Mouse (Mus musculus) 416B (cell line): Measurements from ENCODE around the gene Psmd13.
A peak's percentile ranks its signal among the peaks of the same experiment; 100 is the strongest.
"Not testable (repeated sequence)": the region's sequence is repeated elsewhere in the genome, so short reads cannot be mapped to it uniquely, and the experiment has no call there.

Experiments
- DNase-seq: peaks from one replicate; pipeline ENCODE4 v3.0.0; 2011; ENCODE audit warnings: low read depth

The Psmd13 gene

DNA sequence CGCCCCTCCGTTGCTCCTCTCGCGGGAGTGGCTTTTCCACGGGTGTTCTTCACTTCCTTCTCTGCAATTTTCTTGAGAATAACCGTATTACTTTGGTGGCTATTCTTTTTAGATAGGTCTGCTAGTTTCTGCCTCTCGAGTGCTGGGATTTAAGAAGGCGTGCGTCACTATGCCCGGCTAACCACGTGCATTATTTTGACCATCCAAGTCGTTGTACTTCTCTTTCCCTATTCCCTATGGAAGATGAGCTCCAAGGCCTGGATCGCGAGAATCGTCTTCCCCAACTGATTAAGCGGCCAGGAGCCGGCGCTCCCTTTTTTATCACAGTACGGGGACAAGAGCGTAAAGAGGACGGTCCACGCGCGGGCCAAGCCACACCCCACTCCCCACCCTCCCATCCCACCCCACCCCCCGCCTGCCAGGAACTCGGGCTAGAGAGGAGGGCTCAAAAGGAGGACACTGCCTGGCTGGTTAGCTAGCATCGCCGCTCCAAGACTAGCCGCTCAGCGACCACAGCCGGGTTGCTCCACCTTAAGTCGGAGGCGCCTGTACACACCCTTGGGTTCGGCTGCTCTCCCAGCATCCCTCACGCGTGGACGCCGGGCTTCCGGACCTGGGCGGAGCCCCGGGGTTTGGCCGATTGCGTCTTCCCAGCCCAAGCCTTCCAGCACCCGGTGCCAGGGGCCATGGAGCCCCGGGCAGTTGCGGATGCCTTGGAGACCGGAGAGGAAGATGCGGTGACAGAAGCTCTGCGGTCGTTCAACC is 24.8 kb upstream of the Psmd13 start, which contains the start of gene Ric8a:
Ric8a (plus strand) TSS at position 173 of the 765 bp plus-strand sequence.
- peak; percentile 90 for DNase-seq

DNA sequence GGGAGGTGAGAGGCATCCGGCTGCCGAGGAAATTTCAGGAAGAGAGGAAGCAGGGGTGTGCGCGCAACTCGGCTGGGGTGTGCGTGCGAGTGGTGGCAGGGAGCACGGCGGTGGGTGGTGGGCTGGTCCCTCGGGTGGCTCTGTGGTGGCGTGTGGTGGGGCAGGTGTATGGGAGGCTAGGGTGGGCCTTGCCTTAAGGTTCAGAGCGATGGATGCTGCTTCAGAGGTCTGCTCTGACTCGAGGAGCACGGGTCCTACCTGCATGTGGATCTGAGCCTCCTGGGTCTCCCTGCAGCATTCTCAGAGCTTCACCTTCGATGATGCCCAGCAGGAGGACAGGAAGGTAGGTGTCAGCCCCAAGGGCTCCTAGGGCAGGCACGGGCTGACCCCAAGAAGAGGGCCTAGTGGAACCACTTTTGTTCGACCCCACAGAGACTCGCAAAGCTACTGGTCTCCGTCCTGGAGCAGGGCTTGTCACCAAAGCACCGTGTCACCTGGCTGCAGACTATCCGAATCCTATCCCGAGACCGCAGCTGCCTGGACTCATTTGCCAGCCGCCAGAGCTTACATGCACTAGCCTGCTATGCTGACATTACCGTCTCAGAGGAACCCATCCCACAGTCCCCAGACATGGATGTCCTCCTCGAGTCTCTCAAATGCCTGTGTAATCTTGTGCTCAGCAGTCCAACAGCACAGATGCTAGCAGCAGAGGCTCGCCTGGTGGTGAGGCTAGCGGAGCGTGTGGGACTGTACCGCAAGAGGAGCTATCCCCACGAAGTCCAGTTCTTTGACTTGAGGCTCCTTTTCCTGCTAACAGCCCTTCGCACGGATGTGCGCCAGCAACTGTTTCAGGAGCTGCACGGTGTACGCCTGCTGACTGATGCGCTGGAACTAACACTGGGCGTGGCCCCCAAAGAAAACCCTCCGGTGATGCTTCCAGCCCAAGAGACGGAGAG is 23.9 kb upstream of the Psmd13 start, which contains the start of gene Bet1l:
Bet1l (minus strand) TSS at position 28 of the 956 bp plus-strand sequence.
- DNase-seq: peak; percentile 39

DNA sequence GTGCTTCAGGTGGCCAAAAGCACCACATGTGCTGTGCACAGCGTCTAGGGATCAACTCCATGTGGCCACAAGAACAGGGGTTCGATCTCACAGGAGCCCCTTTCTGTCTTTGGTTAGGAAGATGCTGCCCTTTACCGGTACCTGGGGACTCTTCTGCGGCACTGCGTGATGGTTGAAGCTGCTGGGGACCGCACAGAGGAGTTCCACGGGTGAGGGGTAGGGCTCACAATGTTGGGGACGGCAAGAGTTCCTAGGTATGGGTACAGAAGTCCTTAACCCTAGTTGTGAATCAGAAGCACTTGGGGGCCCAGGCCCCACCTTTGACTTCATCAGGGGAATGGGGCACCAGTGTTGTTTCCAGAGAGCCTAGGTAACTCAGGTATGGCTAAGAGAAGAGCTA is 23.0 kb upstream of the Psmd13 start:
- no peak for DNase-seq

DNA sequence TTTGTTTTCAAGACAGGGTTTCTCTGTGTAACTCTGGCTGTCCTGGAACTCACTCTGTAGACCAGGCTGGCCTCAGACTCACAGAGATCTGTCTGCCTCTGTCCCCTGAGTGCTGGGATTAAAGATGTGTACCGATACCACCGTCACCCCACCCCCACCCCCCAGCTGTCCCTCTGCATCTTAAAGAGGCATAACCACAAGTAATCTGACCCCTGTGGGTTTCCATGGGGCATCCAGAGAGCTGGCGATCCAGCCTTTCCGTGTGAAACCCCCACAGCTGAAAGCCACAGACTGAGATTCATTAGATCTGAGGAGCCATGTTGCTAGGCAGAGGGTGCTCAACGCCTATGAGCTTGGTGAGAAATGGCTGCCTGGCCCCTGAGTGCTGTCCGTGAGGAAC is 21.8 kb upstream of the Psmd13 start:
- DNase-seq: peak; percentile 78

DNA sequence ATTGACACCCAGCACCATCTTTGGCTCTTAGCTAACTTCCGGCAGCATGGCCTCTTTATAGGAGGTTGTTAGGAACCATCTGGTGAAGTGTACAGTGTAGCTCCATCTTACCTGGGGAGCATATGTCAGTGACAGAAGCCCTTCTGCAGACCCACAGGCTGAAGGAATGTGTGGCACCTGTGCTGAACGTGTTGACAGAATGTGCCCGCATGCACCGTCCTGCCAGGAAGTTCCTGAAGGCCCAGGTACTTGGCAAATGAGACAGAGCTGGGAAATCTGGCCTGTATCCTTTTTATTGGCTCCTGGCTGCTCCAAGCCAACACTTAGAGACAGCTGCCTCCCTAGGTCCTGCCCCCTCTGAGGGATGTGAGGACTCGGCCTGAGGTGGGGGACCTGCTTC is 21.0 kb upstream of the Psmd13 start:
- no peak for DNase-seq

DNA sequence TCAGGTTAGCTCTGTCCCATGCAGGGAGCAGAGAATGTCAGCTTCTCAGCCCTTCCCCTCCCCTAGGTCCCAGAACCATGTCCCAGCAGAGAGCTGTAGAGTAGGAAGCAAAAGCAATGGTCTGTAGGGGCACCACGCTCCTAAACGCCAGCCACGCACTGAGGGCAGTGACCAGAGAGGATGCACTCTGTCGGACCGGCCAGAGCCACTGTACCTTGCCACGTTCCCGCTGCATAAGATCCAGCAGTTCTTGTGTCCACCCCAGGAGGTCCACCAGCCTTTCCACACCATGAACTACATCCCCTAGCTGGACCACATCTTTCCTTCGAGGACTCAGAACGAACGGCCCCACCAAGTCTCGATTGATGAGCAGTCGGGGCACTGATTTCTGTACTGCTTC is 17.0 kb upstream of the Psmd13 start:
- DNase-seq: no peak

DNA sequence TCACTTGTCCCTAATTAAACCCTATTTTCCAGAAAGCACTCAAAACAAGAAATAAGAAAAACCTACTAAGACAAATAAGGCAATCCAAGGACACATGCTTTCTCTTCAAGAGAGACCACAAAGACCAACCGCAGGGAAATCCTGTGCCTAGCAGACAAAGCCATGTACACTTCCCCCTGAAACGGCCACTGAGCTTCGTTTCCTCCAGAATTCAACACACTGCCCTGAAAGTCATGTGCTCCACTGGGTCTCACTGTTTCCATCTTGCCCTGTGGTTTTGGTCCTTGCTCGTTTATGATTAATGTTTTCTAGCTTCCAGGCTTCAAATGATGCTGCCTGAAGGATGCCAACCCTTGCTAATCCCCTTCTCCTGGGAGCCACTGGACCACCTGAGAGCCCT is 7.5 kb upstream of the Psmd13 start:
- peak; percentile 98 for DNase-seq

DNA sequence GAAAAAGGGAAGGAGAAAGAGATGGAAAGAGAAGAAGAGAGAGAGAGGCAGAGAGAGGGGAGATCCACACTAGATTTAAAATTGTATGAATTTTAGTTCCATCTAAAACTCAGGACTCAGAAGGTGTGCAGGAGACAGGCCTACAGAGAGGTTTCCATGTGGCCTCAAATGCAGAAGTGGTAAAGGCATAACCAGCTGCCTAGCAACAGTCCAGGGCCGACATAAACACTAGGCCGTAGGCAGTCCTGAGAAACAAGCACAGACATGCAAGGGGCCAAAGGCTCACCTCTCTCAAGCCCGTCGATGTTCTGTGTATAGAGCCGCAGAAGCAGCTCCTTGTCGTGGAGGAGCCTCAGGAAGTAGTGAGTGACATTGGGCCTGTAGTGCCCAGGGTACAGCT is 4.4 kb upstream of the Psmd13 start:
- DNase-seq: peak; percentile 60

DNA sequence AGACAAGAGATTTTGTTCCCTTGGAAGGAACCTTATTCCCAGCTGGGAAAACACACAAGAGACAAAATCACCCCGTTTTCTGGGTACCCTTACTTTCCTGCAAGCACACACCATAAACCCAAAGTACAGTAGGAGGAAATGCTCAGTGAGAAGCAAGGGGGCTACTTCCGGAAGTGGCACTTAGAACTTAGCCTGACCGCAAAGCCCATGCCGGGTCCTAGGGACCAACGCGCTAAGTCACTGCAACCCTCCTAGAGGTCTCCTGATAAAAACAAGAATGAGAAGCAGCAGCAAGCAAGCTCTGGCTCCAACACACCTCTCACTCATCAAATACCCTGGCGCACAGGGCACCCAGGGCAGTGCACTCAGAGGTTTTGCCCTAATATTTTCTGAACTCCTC is 2.4 kb upstream of the Psmd13 start:
- peak; percentile 91 for DNase-seq

DNA sequence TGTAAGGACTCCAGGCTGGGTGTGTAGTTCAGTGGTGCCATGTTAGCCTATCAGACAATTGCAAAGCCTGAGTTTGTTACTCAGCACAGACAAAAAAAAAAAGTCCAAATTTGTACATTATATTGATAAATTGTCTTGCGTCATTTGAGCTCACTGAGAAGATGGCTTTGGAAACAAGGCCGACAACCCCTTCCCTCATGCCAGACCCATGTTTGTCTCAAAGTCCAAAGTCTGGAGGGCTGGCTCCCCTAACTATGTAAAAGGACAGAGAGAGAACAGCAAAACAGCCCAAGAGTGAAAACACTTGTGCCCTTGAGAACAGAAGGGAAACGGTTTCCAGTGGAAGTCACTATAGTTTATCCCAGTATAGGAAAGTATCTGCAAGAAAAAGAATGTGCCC is 1.3 kb upstream of the Psmd13 start:
- DNase-seq: no peak

DNA sequence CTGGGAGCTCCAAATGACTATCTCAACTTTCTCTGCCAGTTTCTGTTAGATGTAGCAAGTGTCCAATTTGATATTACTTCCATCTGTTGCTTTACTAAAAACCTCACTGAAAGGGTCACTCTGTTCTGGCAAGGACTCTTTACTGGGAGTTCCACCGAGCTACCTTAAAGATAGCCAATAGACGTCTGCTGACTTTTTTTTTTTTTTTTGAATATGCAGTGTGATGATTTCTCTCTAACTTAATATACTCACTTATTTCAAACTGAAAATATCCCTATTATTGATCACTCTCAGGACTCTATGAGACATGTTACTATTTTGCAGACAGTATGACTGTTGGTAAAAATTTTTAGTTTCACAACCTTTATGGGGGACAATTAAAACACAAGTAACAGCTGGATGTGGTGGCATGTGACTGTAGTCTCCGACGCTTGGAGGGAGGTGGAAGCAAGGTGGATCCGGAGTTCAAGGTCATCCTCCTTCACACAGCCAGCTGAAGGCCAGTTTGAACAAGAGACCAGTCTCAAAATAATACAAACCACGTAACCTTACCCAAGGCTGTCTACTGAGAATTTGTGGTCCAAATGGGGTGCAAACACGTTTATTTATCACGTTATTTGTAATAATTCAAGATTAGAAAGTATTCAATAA is 778 bp upstream of the Psmd13 start:
- DNase-seq: peak; percentile 95

DNA sequence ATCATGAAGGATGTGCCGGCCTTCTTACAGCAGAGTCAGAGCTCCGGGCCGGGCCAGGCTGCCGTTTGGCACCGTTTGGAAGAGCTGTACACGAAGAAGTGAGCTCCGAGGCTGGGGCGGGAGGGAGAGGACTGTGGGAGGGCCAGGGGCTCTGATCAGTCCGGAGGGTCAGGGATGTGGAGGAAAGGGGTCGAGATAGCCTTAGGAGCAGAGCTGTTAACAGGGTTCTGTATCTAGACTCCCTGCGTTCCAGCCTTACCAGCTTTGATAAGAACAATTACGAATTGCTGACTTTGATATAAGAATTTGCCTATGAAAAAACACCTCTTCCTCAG is 668 bp downstream of the Psmd13 start:
- DNase-seq: no peak

DNA sequence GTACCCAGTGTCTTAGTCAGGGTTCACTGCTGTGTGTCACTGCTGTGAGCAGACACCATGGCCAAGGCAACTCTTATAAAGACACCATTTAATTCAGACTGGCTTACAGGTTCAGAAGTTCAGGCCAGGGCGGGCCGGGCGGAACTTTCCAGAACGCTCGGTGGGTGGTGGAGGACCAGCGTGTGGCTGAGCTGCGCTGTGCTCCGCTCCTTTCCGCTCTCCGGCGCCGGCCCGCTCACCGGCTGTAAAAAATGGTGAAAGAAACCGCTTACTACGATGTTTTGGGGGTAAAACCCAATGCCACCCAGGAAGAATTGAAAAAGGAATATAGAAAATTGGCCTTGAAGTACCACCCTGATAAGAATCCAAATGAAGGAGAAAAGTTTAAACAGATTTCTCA is 8.9 kb downstream of the Psmd13 start:
- not testable (repeated sequence) for DNase-seq

DNA sequence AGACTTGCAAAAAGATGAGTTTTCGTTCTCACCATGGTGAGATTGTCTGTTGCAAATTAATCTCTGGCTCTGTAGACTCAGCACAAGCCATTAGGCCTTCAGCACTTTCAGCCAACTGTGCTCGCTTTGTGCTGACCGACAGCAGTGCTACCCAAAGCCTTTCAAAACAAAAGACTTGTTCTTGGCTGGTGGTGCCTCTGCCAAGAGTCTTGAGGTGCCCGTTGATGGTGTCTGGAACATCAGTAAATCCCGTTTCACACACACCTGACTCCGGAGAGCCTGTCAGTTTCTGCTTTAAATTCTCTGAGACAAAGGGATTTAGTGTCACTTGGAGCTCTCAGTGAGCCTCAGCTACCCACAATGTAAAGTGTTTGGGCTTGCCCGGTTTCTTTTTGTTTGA is 12.3 kb downstream of the Psmd13 start:
- no peak for DNase-seq

DNA sequence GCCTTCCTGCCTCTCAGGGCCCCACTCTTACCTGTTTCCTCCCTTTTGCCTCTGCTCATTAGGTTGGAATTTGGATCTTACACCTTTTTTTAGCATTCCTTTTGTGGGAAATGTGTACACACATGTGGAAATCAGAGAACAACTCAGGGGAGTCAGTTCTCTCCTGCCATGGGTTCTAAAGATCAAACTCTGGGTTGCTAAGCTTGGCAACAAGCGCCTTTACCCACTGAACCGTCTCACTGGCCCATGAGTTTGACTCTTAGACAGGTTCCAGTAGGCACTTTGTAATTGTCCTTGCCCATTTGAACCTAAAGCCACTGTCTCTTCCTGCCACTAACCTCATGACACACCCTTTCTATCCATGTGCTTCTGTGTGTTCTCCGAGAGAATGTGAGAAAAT is 12.8 kb downstream of the Psmd13 start:
- no peak for DNase-seq

DNA sequence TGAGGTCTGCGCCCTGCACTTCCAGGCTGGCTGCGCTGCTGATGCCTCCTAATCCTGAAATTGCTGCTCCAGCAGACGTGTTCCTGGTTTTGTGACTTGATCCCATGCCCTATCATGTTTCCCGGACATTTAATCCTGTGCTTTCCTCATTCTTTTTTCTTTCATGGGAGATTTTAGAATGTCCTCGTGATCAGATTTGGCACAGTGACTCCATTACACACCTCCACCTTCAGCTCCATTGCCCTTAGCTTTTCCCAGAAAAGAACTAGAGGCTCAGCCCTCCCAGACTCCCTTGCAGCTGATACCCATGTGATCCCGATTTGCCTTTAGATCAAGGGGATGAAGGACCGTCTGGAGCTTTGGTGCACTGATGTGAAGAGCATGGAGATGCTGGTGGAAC is 16.1 kb downstream of the Psmd13 start:
- no peak for DNase-seq

DNA sequence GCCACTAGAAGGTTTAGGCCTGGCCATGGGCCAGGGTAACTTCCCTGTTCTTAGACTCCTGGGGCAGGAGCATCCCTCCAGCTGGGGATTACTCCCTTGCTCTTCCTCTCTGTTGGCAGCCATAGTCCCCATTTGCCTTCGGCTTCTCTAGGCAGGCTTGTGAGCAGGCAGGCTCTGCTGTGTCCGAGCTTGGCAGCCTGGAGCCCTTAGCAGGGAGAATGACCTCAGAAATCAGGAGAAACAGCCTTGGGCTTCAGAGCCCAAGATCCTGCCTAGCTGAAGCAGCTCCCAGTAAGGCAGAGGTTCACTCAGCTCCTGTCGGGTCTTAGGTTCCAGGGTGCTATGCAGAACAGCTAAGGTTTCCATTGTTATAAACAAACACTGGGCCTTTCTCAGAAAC is 17.4 kb downstream of the Psmd13 start:
- no peak for DNase-seq

DNA sequence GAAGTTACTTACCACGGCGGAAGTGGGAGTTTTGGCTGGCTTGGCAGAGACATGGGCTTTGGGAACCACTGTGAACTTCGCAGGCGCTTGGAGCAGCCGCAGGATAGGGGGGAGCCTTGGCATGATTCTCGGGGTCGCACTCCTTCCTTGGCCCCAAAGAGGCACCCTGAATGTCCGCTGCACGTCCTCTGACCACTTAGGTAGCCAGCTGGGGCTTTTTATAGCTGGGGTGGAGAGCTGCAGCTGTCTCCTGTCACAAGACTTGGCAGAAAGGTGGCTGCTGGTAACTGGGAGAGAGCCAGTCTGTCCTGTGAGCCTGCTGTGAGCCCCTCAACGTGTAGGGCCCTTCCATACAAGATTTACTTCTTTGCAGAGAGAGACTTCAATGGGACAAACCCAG is 18.5 kb downstream of the Psmd13 start, which contains the start of gene Cox8b:
Cox8b (minus strand) TSS at position 227 of the 400 bp plus-strand sequence.
- no peak for DNase-seq

DNA sequence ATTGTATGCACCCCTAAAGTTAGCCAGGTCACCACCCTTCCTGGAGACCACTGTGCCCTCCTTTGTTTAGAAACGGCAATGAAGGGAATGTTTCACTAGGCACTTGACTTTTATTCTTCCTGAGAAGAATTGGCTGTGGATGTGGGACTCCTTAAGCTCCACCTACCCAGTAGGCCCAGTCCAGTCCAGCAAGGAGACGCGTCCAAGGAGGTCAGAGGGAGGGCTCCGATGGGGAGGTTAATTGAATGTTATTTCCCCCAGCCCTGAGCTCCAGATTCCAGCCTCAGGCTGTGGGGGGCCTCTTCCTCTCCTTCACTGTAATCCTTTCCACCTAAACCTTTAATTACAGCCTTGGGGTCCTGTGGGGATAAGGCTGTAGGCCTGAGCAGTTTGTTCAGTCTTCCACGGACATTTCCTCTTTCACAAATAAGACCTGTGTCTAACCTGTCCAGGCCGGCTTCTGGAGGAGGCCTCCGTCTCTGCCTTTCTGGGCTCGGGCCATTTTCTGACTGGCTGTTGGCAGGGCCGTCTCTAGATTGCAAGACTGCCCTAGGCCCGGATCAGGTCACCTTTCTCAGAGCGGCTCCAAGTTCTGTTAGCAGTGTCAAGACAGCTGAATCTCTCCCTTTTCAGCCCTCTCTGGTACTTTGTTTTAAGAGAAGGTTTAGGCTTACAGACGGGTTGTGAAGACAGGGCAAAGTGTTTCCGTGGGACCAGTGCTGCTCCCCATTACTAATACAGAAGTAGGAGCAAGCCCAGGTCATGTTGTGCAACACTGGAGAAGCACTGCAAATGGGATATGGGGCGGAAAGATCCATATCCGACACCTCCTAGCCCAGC is 20.5 kb downstream of the Psmd13 start:
- no peak for DNase-seq

DNA sequence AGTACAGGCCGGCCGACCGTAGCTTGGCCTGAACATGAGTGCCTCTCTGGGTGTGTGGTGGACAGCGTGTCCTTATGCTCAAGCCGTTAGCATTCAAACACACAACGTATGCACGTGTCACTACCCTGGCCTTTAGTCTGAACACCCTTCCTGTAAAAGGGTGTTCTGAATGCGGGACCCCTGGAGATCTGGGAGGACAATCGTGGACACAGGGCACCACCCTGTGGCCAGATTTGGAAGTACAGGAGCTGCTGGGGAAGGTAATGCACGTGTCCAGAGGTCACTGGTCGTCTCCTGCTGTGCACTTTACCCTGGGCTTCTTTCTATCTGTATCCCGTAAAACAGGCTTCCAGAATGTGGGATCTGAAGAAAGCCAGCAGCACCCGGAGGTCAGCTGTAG is 21.4 kb downstream of the Psmd13 start:
- peak; percentile 69 for DNase-seq

DNA sequence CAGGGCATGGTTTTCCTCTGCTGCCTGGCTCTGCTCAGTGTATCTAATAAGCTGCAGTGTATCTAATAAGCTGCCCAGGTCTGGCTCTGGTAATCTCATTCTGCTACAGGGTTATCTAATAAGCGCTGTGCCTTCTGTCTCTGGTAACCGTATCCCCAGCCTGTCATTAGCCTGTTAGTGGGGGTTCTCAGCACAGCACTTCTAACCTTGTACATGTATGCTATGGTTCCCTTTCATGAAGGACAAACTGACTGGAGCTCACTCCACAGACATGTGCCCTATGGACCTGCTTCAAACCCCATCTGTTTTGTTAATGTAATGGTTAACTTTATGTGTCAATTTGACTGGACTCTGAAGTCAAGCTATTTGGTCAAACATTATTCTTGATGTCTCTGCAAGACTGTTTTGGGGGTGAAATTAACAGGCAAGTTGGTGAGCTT is 23.9 kb downstream of the Psmd13 start:
- DNase-seq: no peak

DNA sequence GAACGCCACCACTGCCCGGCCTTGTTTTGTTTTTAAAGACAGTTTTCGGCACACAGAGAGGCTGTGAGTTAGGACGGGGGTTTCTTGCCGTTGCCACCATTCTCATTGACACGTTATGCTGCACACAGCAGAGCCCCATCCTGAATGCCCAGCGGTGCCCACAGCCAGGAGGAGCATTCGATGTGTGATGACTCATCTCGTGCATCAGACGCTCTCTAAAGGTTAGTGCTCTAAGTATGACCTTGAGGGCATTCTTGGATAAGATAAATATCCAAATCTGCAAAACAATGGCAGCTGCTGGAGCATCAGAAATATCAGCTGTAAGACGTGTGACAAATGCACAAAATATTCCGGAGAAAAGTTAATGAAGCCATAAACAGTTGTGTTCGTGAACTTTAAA is 25.4 kb downstream of the Psmd13 start:
- DNase-seq: peak; percentile 56
